Mouse (Mus musculus) layer of hippocampus, adult 18-20 months (tissue): ENCODE data around the gene Gsk3a. TPM values are rescaled to one million over a fixed set of nuclear protein-coding genes. Genes with fewer than 3 reads are reported as not detected.

ENCODE experiments used
- DNase-seq, 2 experiments: peaks; one replicate each; pipeline ENCODE4 v3.0.0; 2022; ENCODE audit warnings: low spot score in 2 of 2
- long read RNA-seq: library from polyadenylated mRNA; stranded (forward); transcript quantifications from one replicate; pipeline ENCODE4 v2.0.0, GENCODE M21; 2021
- total RNA-seq, 2 experiments: library from RNA; stranded (reverse); gene quantifications; 2 replicates each; pipeline ENCODE4 v1.2.3; 2021

The Gsk3a gene
- total RNA-seq = 100 to 1,000 TPM; 208 to 221 TPM
- long read RNA-seq, transcript Gsk3a-201 (11 exons, 2,260 nt) = major isoform, 178 of 215 reads
- long read RNA-seq, partial matches to known transcripts = 12 of 215 reads
- long read RNA-seq, other reads (novel, unspliced or antisense) = 24 of 215 reads

GRCm38 (mm10) chr7:25237249-25238014, at the start of gene Gsk3a:
Gsk3a (minus strand) TSS chr7:25237851.
- peak; percentile 98 to 99 for DNase-seq

- DNase-seq = no peak
Measured at GRCm38 (mm10) chr7:25286989-25287388, 49.3 kb upstream of the Gsk3a start.

GRCm38 (mm10) chr7:25285511-25286238, 48.0 kb upstream of the Gsk3a start:
- DNase-seq = no peak

- DNase-seq = no peak
Measured at GRCm38 (mm10) chr7:25284766-25285165, 47.1 kb upstream of the Gsk3a start.

- DNase-seq = no peak
Measured at GRCm38 (mm10) chr7:25284171-25284570, 46.5 kb upstream of the Gsk3a start.

- DNase-seq = no peak
Measured at GRCm38 (mm10) chr7:25283637-25284036, 46.0 kb upstream of the Gsk3a start.

GRCm38 (mm10) chr7:25282731-25283211, 45.1 kb upstream of the Gsk3a start:
- no peak for DNase-seq

- peak; percentile 94 to 98 for DNase-seq
Measured at GRCm38 (mm10) chr7:25281734-25282601, 44.3 kb upstream of the Gsk3a start.

GRCm38 (mm10) chr7:25281166-25281733, 43.6 kb upstream of the Gsk3a start:
- no peak for DNase-seq

- DNase-seq = no peak
Measured at GRCm38 (mm10) chr7:25279861-25280791, 42.5 kb upstream of the Gsk3a start.

- peak; percentile 82 to 94 for DNase-seq
Measured at GRCm38 (mm10) chr7:25279076-25279860, 41.6 kb upstream of the Gsk3a start.

GRCm38 (mm10) chr7:25278341-25279075, 40.9 kb upstream of the Gsk3a start:
- peak; percentile 75 to 88 for DNase-seq

GRCm38 (mm10) chr7:25277998-25278340, 40.3 kb upstream of the Gsk3a start:
- no peak for DNase-seq

GRCm38 (mm10) chr7:25277405-25277804, 39.8 kb upstream of the Gsk3a start:
- no peak for DNase-seq

GRCm38 (mm10) chr7:25275555-25276298, 38.1 kb upstream of the Gsk3a start:
- DNase-seq = no peak

- no peak for DNase-seq
Measured at GRCm38 (mm10) chr7:25274996-25275395, 37.3 kb upstream of the Gsk3a start.

- no peak for DNase-seq
Measured at GRCm38 (mm10) chr7:25274571-25274970, 36.9 kb upstream of the Gsk3a start.
